Mouse (Mus musculus) hindbrain, embryonic 15.5 days (tissue): ENCODE measurements around the gene Tfap2e. TPM values are rescaled to one million over a fixed set of nuclear protein-coding genes. Genes with fewer than 3 reads are reported as not detected.

Experiments
- ATAC-seq: fragments of 200-750 bp; cut with Nextera tagmentation; 2 replicates; pipeline ENCODE4 v1.8.0; 2017; ENCODE audit warnings: low read depth, moderate number of reproducible peaks, moderate TSS enrichment; ENCODE audit not compliant: low FRiP score
- H3K27ac ChIP-seq: fragments of 300-500 bp; sonication (generic); replicated peaks from 2 replicates; pipeline ENCODE4 v1.5.1; 2015; ENCODE audit warnings: mild to moderate bottlenecking, inconsistent platforms
- H3K27me3 ChIP-seq: fragments of 300-500 bp; sonication (generic); 2 replicates; pipeline ENCODE4 v1.6.1; 2015; ENCODE audit warnings: control low read depth, inconsistent platforms
- H3K36me3 ChIP-seq: fragments of 300-500 bp; sonication (generic); 2 replicates; pipeline ENCODE4 v1.6.1; 2015; ENCODE audit warnings: control low read depth, inconsistent platforms
- H3K4me1 ChIP-seq: fragments of 300-500 bp; sonication (generic); replicated peaks from 2 replicates; pipeline ENCODE4 v1.6.1; 2015; ENCODE audit warnings: control low read depth, inconsistent platforms
- H3K4me2 ChIP-seq: fragments of 300-500 bp; sonication (generic); 2 replicates; pipeline ENCODE4 v1.6.1; 2015; ENCODE audit warnings: moderate library complexity, mild to moderate bottlenecking, inconsistent platforms
- H3K4me3 ChIP-seq: fragments of 300-500 bp; sonication (generic); 2 replicates; pipeline ENCODE4 v1.5.1; 2015; ENCODE audit warnings: mild to moderate bottlenecking, inconsistent platforms
- H3K9ac ChIP-seq: fragments of 300-500 bp; sonication (generic); 2 replicates; pipeline ENCODE4 v1.6.1; 2015; ENCODE audit warnings: inconsistent platforms
- H3K9me3 ChIP-seq: fragments of 300-500 bp; sonication (generic); 2 replicates; pipeline ENCODE4 v1.6.1; 2016; ENCODE audit warnings: control low read depth, inconsistent platforms
- WGBS: fragments of 180-500 bp; shearing (Covaris S2); methylation state at CpG from one replicate; pipeline ENCODE4 v1.1.7; 2015; 5-methylcytosine and 5-hydroxymethylcytosine counted together
- polyA plus RNA-seq: library from polyadenylated mRNA; unstranded; fragments of >200 nt; fragmentation: Nextera tagmentation; extraction: Ambion mirVana; gene quantifications from 2 replicates; pipeline ENCODE4 v1.2.1, GENCODE M21; 2015

The Tfap2e gene
- polyA plus RNA-seq, 1 experiment from 2014 or later = 0.32 TPM

DNA sequence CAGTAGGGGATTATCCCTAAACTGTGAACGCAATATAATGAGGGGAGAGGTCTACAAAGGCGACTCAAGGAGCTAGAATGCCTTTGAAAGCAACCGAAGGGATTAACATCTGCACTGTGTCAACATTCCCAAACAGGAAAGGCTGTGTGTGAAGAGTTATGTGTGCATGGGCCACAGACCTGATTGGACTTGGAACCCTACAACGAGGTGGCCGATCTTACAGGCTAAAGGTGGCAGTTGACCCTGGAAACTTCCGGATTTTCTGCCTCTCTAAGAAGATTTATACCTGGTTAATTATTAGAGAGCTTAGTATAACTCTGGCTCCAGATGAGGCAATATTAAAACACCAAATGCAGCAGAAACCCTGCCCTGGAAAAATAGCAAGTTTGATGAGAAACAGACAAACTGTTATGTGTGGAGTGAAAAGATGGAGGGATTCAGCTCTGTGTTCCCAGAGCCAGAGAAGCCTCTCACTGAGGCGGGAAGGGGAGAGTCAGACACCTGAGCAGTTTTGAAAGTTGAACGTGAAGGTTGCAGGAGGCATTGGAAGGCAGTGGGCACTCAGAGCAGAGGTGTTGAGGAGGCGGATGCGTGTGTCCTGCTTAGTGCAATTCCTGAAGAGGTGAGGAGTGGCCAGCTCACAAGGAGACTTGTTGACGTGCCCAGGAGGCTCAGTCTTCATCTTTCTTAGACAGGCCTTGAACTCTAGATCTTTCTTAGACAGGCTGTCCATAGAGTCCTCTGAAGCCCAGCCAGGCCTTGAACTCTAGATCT, 26.7 kb upstream of the Tfap2e start:
- ATAC-seq = no peak
- Histone ChIP-seq H3K36me3 (peaks cover 29% of the 10 kb centered on the region), H3K27ac (no peak overlapping the region), H3K9me3 (no peaks in the 10 kb centered on the region), H3K27me3 (no peaks in the 10 kb centered on the region), H3K4me1 (no peaks in the 10 kb centered on the region), H3K4me3 (no peak overlapping the region), H3K4me2 (no peak overlapping the region), H3K9ac (no peak overlapping the region)
- WGBS = 84% methylated on average over 11 of the region's 11 CpGs

DNA sequence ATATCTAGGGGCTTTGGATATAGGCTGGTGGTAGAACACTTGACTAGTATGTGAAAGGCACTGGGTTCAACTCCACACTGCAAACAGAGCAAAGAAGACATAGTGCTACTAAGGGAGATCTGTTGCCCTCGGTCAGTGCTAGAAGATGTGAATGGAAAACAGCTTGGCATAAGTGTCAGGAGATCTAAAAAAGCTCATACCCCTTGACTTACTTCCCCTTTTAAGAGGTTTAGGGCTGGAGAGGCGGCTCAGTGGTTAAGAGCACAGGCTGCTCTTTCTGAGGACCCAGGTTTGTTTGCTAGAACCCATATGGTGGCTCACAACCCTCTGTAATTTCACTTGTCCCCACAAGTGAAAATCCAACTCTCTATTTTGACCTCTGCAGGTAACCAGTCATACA, 23.4 kb upstream of the Tfap2e start:
- Histone ChIP-seq H3K9me3 (no peaks in the 10 kb centered on the region), H3K4me3 (no peak overlapping the region), H3K36me3 (peaks cover 29% of the 10 kb centered on the region), H3K27ac (no peak overlapping the region), H3K4me1 (peaks cover 11% of the 10 kb centered on the region), H3K4me2 (no peak overlapping the region), H3K27me3 (no peaks in the 10 kb centered on the region), H3K9ac (no peak overlapping the region)
- 91% methylated on average over 2 of the region's 2 CpGs for WGBS
- no peak for ATAC-seq

DNA sequence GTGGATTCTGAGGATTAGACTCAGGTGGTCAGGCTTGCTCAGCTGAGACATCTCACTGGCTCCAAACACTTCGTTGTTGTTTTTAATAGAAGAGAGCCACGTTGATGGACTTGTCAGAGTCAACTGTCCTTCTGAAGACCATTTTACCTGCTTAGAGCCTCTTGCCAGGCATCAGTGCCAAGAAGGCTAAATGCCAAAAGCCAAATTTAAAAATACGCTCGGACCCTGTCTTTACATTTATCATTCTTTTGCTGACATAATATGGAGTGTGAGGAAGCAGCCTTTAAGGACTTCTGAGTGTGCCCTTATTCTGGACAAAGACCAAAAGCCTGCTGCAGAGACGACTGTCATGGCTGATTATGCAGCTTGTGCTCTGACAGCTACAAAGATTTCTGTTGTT, 22.3 kb upstream of the Tfap2e start:
- ATAC-seq = no peak
- no peak overlapping the region for H3K9ac ChIP-seq
- H3K27ac ChIP-seq = no peak overlapping the region
- peaks cover 14% of the 10 kb centered on the region for H3K4me1 ChIP-seq
- peaks cover 26% of the 10 kb centered on the region for H3K36me3 ChIP-seq
- H3K9me3 ChIP-seq = no peaks in the 10 kb centered on the region
- 82% methylated on average over 5 of the region's 5 CpGs for WGBS
- H3K4me2 ChIP-seq = no peak overlapping the region
- no peak overlapping the region for H3K4me3 ChIP-seq
- no peaks in the 10 kb centered on the region for H3K27me3 ChIP-seq

DNA sequence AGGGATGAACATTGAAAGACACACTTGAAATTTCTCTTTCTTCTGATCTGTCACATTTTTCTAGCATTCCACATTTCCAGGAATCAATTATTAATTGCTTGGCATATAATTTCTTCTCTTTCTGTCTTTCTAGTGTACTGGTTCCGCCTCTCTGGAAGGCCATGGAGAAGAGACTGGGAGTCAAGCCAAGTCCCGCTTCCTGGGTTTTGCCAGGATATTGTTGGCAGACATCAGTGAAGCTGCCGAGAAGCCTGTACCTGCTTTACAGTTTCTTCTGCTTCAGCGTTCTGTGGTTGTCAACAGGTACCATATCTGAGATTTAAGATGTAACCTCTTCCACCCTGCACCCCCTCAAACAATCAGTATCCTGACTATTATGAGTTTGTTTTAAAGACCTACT, 20.7 kb upstream of the Tfap2e start:
- no peaks in the 10 kb centered on the region for H3K9me3 ChIP-seq
- no peak overlapping the region for H3K4me3 ChIP-seq
- WGBS = 73% methylated on average over 4 of the region's 4 CpGs

DNA sequence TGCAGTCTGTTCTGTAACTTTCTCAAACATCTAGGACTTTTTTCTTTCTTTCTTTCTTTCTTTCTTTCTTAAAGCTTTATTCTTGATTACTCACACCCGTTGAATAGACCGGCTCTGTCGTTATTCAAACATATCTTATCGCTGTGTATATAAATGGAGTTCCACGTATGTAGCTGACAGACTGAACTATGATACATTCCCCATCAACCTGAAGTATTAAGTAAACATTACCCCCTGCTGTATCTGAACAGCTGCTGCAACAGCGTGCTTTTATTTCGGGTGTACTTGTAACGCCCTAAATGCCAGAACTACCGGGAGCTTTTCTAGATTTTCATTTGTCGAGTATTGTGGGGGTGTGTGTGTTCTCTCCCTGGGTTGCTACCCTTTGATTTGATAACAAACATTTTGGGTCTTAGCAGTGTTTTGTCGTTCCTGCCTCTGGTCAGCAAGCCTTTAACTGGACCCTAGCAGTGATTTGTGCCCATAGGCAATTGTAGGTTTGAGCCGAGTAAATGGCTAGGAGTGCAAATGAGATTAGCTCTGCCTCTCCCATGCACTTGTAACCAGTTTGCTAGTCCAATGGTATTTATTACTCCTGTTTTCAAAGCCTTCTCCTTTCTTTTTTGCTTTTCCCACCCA, 18.8 kb upstream of the Tfap2e start:
- H3K27ac ChIP-seq = peak overlapping the region; percentile 99; the same call in 1 of the 2 replicates
- peak overlapping the region; percentile 80 for H3K4me2 ChIP-seq
- H3K36me3 ChIP-seq = peaks cover 12% of the 10 kb centered on the region; the same call in 1 of the 2 replicates
- H3K4me3 ChIP-seq = peak overlapping the region; percentile 75
- H3K9ac ChIP-seq = peak overlapping the region; percentile 81
- ATAC-seq = no peak
- H3K9me3 ChIP-seq = no peaks in the 10 kb centered on the region
- no peaks in the 10 kb centered on the region for H3K27me3 ChIP-seq
- H3K4me1 ChIP-seq = peaks cover 42% of the 10 kb centered on the region
- WGBS = 47% methylated on average over 12 of the region's 12 CpGs

More for the DNA sequence above, 20.7 kb upstream of the Tfap2e start:
- H3K4me1 ChIP-seq = peaks cover 23% of the 10 kb centered on the region
- H3K36me3 ChIP-seq = peaks cover 22% of the 10 kb centered on the region
- no peak overlapping the region for H3K4me2 ChIP-seq
- H3K9ac ChIP-seq = no peak overlapping the region
- no peak for ATAC-seq
- no peak overlapping the region for H3K27ac ChIP-seq
- H3K27me3 ChIP-seq = no peaks in the 10 kb centered on the region

DNA sequence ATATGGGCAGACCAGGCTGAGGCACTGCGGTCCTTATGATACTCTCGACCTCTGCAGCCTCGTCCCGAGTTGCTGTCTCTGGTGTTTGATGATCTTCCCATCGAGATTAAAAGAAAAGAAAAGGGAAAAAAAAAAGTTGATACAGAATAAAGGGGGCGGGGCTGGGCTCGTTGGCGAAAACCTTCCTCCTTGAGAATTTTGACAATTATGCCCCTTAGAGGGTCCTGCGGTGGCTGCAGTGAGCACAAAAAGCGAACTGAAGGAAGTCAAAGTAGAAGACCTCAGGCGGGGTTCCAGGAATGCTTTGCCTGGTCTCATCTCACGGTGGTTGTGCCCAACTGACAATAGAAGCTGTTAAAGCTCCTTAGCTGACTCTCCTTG, 18.2 kb upstream of the Tfap2e start:
- H3K9me3 ChIP-seq = no peaks in the 10 kb centered on the region

DNA sequence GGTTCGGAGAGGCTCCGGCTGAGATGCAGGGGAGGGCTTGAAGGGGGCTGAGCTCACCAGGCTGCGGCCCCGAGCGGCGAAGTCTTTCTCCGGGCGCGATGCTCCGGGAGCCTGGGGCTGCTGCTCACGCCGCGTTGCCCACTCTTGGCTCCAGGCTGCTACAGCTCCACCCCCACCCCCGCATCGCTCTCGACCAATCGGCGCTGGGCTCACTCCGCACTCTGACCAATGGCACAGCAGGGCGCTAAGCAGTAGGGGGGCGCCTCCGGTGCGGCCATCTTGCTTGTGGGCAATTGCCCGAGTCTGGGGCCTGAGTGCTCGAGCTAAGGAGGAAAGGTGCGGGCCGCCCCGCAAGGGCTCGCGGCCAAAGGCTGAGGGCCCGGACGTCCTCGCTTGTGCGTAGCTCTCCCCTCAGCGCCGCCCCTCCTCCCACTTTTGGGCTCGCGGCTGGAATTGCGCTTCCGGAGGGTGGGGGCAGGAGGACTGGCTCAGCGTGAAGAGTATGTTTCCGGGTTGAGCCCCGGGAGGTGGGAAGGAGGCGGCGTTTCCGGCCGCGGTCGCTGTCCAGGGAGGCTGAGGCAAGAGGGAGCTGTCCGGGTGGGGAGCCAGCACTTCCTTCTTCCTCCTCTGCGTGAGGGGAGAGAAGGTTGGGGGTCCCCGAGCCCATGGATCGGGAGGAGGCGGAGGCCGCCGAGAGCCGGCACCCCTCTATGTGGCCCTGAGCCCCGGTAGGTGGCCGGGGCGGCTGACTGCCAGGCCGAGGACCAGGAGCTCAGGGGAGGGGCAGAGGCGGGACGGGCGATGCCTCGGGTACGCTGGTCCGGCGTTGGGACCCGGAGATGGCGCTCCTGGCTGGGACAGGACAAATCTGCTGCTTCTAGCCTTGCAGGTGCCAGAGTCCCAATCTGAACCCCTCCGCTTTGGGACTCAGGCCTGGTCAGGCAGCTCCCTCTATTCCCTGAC, 17.5 kb upstream of the Tfap2e start, which contains the start of the genes Ncdn and AU040320:
Gene Ncdn (minus strand): TSS at position 171 of the 963 bp plus-strand sequence.
Gene AU040320 (plus strand): TSS at position 277 of the 963 bp plus-strand sequence.
- whole genome bisulfite sequencing = under 1% methylated on average over 63 of the region's 71 CpGs
- Histone ChIP-seq H3K9ac (peak within 1 kb of the TSS; percentile 81), H3K27me3 (no peaks in the 10 kb centered on the region), H3K4me1 (peaks cover 55% of the 10 kb centered on the region), H3K4me3 (peak within 1 kb of the TSS; percentile 75), H3K9me3 (no peaks in the 10 kb centered on the region), H3K4me2 (peak within 1 kb of the TSS; percentile 95), H3K27ac (peak within 1 kb of the TSS; percentile 99), H3K36me3 (peaks cover 14% of the 10 kb centered on the region)
- peak; percentile 97 for ATAC-seq

More for the DNA sequence above, 18.2 kb upstream of the Tfap2e start:
- Histone ChIP-seq H3K4me2 (peak overlapping the region; percentile 80), H3K9ac (peak overlapping the region; percentile 81), H3K27ac (peak overlapping the region; percentile 99), H3K36me3 (0 out of 2 replicates have a peak, but pooled peaks cover 8% of the 10 kb centered on the region), H3K4me3 (peak overlapping the region; percentile 75), H3K27me3 (no peaks in the 10 kb centered on the region), H3K4me1 (peaks cover 48% of the 10 kb centered on the region)
- ATAC-seq = no peak
- under 1% methylated on average over 12 of the region's 12 CpGs for WGBS

DNA sequence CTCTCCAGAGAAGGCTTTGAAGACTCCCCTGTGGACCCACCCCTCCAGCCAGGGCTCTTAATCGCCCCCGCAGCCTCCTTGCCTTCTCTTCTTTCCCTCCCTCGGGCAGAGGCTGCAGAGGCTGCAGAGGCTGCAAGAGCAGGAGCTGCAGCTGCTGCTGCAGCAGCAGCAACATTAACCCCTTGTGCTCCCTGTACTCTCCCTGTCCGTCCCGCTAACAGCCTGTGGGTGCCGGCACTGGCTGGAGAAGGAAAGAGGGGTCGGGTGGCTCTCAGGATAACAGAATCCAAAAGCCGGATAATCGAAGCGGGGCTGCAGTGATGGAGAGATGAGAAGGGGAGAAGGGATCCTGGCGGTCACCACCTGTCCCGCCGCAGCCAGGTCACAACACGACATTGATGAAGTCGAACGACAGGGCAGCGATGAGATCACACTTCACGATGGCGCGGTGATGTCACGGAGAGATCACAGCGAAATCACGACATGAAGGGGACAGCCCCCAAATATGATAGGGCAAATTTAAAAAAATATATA, 16.6 kb upstream of the Tfap2e start:
- Histone ChIP-seq H3K4me2 (peak overlapping the region; percentile 95), H3K4me3 (peak overlapping the region; percentile 75), H3K27me3 (no peaks in the 10 kb centered on the region), H3K9me3 (no peaks in the 10 kb centered on the region), H3K27ac (peak overlapping the region; percentile 99), H3K4me1 (peaks cover 59% of the 10 kb centered on the region), H3K36me3 (peaks cover 14% of the 10 kb centered on the region), H3K9ac (peak overlapping the region; percentile 81)
- 0% methylated on average over 23 of the region's 23 CpGs for WGBS
- no peak for ATAC-seq

DNA sequence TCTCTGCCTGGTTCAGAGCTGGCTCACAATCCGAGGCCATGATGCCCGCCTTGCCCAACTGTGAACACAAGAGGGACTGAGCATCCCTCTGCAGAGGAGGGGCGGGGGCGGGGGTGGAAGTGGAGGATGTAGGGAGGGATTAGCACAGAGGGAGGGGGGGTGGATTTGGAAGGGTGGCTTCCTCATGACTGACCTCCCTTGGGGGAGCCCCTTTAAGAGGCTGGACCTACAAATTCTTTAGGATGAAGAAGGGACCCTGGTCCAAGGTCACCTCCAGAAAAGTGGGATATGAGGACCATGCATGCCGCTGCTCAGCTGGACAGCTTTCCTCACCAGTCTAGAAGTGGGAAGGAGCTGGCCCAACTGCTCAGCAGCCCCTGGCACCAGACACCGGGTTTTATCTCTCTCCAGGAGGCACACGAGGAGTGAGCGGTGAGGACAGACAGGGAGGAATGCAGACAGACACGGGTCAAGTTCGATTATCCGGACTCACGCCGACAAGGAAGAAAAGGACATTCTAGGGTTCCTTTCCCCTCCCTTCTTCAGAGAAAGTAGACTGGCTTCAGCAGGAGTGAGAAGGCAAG, 16.1 kb upstream of the Tfap2e start:
- H3K4me3 ChIP-seq = peak overlapping the region; percentile 75
- peaks cover 16% of the 10 kb centered on the region for H3K36me3 ChIP-seq
- H3K4me2 ChIP-seq = peak overlapping the region; percentile 95
- no peaks in the 10 kb centered on the region for H3K27me3 ChIP-seq
- peak overlapping the region; percentile 81 for H3K9ac ChIP-seq
- H3K9me3 ChIP-seq = no peaks in the 10 kb centered on the region
- WGBS = 7% methylated on average over 13 of the region's 13 CpGs
- peak overlapping the region; percentile 99 for H3K27ac ChIP-seq
- peaks cover 59% of the 10 kb centered on the region for H3K4me1 ChIP-seq
- no peak for ATAC-seq

DNA sequence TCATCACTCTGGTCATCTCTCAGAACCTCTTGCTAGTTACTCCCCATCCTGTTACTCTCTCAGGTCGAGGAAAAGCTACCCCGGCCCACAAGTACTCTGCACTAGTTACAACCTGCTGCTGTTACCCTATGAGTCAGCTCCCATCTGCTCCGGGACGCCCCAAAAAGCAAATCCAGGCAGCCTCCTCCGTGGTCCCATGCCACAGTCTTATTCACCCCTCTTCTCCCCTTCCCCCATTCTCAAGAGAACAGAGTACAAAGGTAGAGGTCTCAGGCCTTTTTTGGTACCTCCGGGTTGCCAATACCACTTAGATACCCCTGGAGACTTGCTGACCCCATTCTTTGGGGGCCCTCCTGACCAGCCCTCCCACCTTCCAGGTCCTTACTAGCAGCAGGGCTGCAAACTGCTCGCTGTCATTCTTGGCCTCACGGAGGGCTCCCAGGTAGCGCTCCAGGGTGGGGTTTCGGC, 15.6 kb upstream of the Tfap2e start:
- Histone ChIP-seq H3K4me3 (peak overlapping the region; percentile 75), H3K4me2 (peak overlapping the region; percentile 95), H3K4me1 (peaks cover 59% of the 10 kb centered on the region), H3K27ac (no peak overlapping the region), H3K9ac (peak overlapping the region; percentile 81), H3K9me3 (no peaks in the 10 kb centered on the region), H3K27me3 (no peaks in the 10 kb centered on the region), H3K36me3 (peaks cover 21% of the 10 kb centered on the region)
- WGBS = 55% methylated on average over 10 of the region's 10 CpGs
- no peak for ATAC-seq
